Mouse (Mus musculus) adrenal gland, postnatal 10 days (tissue): ENCODE data around the gene Asap2. TPM values are rescaled to one million over a fixed set of nuclear protein-coding genes. Genes with fewer than 3 reads are reported as not detected.
"Not testable (repeated sequence)": the region's sequence is repeated elsewhere in the genome, so short reads cannot be mapped to it uniquely, and the experiment has no call there.

Source experiments
- DNase-seq: peaks from one replicate; pipeline ENCODE4 v3.0.0; 2021; ENCODE audit warnings: mixed read lengths
- long read RNA-seq, 2 experiments: library from polyadenylated mRNA; stranded (forward); transcript quantifications; one replicate each; pipeline ENCODE4 v2.0.0; 2021
- total RNA-seq, 2 experiments: library from RNA; stranded (reverse); gene quantifications; 2 replicates each; pipeline ENCODE4 v1.2.3; 2021

Asap2 gene
- total RNA-seq = 10 to 100 TPM; 18.2 to 19.9 TPM
- long read RNA-seq, experiment 1, partial matches to known transcripts = 6 of 12 reads
- long read RNA-seq, experiment 1, other reads (novel, unspliced or antisense) = 6 of 12 reads
- long read RNA-seq, experiment 2, partial matches to known transcripts = 1 of 6 reads
- long read RNA-seq, experiment 2, other reads (novel, unspliced or antisense) = 4 of 6 reads

- peak; percentile 69 for DNase-seq
These were observed at the start of gene Asap2 for GRCm38 (mm10) chr12:20990132-20990531. Gene Asap2 (plus strand): TSS chr12:20990459.

- DNase-seq = not testable (repeated sequence)
These were observed 42.9 kb upstream of the Asap2 start for GRCm38 (mm10) chr12:20947051-20947997.

GRCm38 (mm10) chr12:20990579-20990978 is 320 bp downstream of the Asap2 start:
- DNase-seq = peak; percentile 14

GRCm38 (mm10) chr12:21030875-21031274 is 40.6 kb downstream of the Asap2 start:
- DNase-seq = not testable (repeated sequence)

GRCm38 (mm10) chr12:21046716-21047115 is 56.5 kb downstream of the Asap2 start:
- not testable (repeated sequence) for DNase-seq

GRCm38 (mm10) chr12:21075731-21076130 is 85.5 kb downstream of the Asap2 start:
- peak; percentile 85 for DNase-seq

- not testable (repeated sequence) for DNase-seq
These were observed 99.9 kb downstream of the Asap2 start for GRCm38 (mm10) chr12:21090168-21090567.

- not testable (repeated sequence) for DNase-seq
These were observed 102.2 kb downstream of the Asap2 start for GRCm38 (mm10) chr12:21092446-21092845.

GRCm38 (mm10) chr12:21097806-21098325 is 107.6 kb downstream of the Asap2 start:
- DNase-seq = not testable (repeated sequence)

GRCm38 (mm10) chr12:21111116-21111475 is 120.8 kb downstream of the Asap2 start:
- not testable (repeated sequence) for DNase-seq

- peak; percentile 93 for DNase-seq
These were observed 121.5 kb downstream of the Asap2 start for GRCm38 (mm10) chr12:21111476-21112452.

GRCm38 (mm10) chr12:21112453-21112857 is 122.2 kb downstream of the Asap2 start:
- peak; percentile 77 for DNase-seq

GRCm38 (mm10) chr12:21119446-21119845 is 129.2 kb downstream of the Asap2 start:
- peak; percentile 38 for DNase-seq

- DNase-seq = no peak
These were observed 132.6 kb downstream of the Asap2 start for GRCm38 (mm10) chr12:21122818-21123217.

- DNase-seq = no peak
These were observed 133.4 kb downstream of the Asap2 start for GRCm38 (mm10) chr12:21123647-21124046.

GRCm38 (mm10) chr12:21125675-21126470 is 135.6 kb downstream of the Asap2 start:
- DNase-seq = no peak

- DNase-seq = no peak
These were observed 136.3 kb downstream of the Asap2 start for GRCm38 (mm10) chr12:21126516-21126915.

- DNase-seq = no peak
These were observed 138.9 kb downstream of the Asap2 start for GRCm38 (mm10) chr12:21128930-21129869.

- no peak for DNase-seq
These were observed 140.1 kb downstream of the Asap2 start for GRCm38 (mm10) chr12:21130274-21130823.
